Mouse (Mus musculus): ENCODE results near the gene Erlin1. TPM values are rescaled to one million over a fixed set of nuclear protein-coding genes. Genes with fewer than 3 reads are reported as not detected.

The Erlin1 gene
- polyA plus RNA-seq, 1 experiment from 2014 or later, result 24.6 TPM

Other genes starting within 250 kb of the Erlin1 start
- gene Dnmbp, start 129.6 kb downstream of the Erlin1 start, polyA plus RNA-seq (2016; fragmentation: Nextera tagmentation; extraction: Ambion mirVana), result 11.9 and 15.1 TPM in 2 replicates
- gene Cpn1, start 83.2 kb downstream of the Erlin1 start, polyA plus RNA-seq (2016; fragmentation: Nextera tagmentation; extraction: Ambion mirVana), result 0.80 and 12.9 TPM in 2 replicates
- 0.11 TPM in 1 of 2 replicates, not detected in the other for gene Cyp2c23, start 40.6 kb downstream of the Erlin1 start, polyA plus RNA-seq (2016; fragmentation: Nextera tagmentation; extraction: Ambion mirVana)
- gene Chuk, start 37.7 kb upstream of the Erlin1 start, polyA plus RNA-seq (2016; fragmentation: Nextera tagmentation; extraction: Ambion mirVana), result 36.8 and 47.0 TPM in 2 replicates
- gene Cwf19l1, start 66.1 kb upstream of the Erlin1 start, polyA plus RNA-seq (2016; fragmentation: Nextera tagmentation; extraction: Ambion mirVana), result 21.9 and 23.8 TPM in 2 replicates
- gene Bloc1s2, start 76.7 kb upstream of the Erlin1 start, polyA plus RNA-seq (2016; fragmentation: Nextera tagmentation; extraction: Ambion mirVana), result 69.0 and 91.3 TPM in 2 replicates
- not detected in 2 replicates for gene Pkd2l1, start 122.7 kb upstream of the Erlin1 start, polyA plus RNA-seq (2016; fragmentation: Nextera tagmentation; extraction: Ambion mirVana)
- gene Scd3, start 133.5 kb upstream of the Erlin1 start, polyA plus RNA-seq (2016; fragmentation: Nextera tagmentation; extraction: Ambion mirVana), result 0.15 and 0.64 TPM in 2 replicates
- gene Scd2, start 223.9 kb upstream of the Erlin1 start, polyA plus RNA-seq (2016; fragmentation: Nextera tagmentation; extraction: Ambion mirVana), result 195 and 207 TPM in 2 replicates

All from heart, embryonic 10.5 days (tissue).